Mouse (Mus musculus) c-Kit-positive CD71-positive TER-119-positive erythroid progenitor cells, embryonic 14.5 days (primary cell): ENCODE results near the gene Ttc16.

ENCODE experiments used
- DNase-seq: peaks from one replicate; pipeline ENCODE4 v3.0.0-alpha.2; 2013; ENCODE audit warnings: low spot score

Gene Ttc16

GRCm38 (mm10) chr2:32714987-32715425 lies 60.4 kb downstream of the Ttc16 start:
- no peak for DNase-seq

DNA sequence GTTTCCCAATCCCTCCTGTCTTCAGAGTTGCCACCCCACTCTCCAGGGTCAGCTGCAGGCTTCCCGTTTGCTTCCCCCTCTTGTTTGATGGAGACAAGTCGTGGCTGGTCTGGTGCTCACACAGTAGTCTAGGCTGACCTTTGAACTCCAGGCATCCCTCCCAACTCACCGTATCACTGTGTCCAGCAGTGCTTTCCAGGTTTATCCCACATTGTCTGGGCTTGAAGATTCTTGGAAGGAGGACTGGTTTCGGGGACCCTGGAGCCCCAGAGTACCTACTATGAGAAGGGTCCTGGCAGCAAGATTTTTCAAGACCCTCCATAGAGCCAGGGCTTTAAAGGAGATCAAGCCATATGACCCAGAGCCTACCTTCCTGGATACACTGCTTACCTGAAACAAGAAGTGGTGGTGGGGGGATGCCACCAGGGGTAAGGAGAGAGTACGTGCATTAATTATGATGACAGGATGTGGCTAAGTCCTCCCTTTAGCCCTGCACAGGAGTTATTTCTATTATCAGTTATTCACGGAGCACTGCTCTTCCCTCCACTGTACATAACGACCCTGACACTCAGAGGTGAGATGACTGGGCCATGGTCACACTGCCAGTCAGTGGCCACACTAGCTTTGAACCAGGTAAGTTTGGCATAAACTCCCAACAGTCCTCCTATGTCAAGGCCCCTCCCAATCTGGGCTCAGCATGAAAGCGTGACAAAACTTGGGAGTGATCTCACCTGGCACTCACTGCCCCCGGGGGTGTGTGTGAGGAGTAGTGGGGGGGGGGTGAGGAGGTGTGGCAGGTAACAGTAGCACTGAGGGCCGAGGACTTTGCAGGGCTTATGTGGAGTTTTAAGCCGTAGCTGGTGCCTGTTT lies 61.1 kb downstream of the Ttc16 start:
- no peak for DNase-seq

DNA sequence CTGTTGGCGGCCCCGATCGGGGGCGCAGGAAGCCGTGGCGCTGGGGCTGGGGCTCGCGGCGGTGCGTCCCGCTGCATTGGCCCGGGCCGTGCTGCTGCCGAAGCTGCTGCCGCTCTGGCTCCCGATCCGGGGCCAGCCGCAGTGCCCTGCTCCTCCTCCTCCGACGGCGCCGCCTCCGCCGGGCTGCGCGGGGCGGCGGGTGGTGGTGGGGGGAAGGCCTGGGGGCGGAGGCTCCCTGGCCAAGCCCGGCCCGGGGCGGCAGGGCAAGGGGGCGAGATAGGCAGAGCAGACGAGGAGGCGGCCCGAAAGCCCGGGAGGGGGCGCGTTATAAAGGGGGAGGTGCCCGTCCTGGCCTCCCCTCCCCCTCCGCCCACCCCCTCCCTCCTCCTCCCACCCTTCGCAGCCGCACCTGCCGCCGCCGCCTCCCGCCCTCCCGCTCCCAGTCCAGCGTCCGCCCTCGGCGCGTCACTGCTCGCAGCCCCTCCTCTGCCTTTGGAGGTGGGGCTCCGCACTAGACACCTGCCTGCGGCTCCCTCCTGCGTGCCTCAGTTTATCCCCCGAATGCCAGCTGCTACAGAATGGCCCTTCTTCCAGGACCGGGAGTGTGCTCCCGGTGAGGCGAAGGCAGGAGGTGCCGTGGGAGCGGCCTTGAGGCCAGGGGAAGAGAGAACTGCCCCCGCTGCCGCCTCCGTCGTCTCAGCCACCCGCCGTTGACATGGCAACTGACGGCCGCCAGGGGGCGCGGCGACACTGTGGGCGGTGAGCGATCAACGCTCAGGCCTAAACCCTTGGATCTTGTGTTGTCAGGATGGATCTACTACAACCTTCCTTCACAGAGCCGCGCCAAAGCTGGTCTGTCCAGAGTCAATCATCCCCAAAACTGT lies 62.3 kb downstream of the Ttc16 start, which contains the start of gene Cdk9:
Cdk9 (minus strand) TSS at position 143 of the 884 bp plus-strand sequence.
- DNase-seq, result peak; percentile 88

- peak; percentile 88 for DNase-seq
These were observed 62.9 kb downstream of the Ttc16 start for GRCm38 (mm10) chr2:32712586-32712933.

DNA sequence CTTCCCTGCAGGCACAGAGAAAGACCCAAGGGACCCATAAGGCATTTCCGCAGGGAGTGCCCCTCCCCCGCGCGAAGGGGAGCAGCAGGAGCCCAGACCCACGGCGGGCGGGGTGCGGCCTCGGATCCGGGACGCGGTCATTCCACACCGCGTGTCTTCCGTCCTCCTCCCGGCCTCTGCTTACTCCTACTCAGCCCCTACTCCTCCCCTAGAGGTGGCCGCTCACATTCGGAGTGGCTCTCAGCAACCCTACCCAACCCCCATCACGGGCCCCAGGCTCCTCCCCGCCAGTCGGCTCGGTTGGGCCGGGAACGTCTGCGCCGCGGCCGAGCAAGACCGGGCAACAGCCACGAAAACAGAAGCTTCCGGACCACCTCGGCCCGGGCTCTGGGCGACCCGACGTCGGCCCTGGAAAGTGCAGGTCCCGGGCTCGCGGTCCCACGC lies 63.3 kb downstream of the Ttc16 start:
- DNase-seq, result peak; percentile 68

DNA sequence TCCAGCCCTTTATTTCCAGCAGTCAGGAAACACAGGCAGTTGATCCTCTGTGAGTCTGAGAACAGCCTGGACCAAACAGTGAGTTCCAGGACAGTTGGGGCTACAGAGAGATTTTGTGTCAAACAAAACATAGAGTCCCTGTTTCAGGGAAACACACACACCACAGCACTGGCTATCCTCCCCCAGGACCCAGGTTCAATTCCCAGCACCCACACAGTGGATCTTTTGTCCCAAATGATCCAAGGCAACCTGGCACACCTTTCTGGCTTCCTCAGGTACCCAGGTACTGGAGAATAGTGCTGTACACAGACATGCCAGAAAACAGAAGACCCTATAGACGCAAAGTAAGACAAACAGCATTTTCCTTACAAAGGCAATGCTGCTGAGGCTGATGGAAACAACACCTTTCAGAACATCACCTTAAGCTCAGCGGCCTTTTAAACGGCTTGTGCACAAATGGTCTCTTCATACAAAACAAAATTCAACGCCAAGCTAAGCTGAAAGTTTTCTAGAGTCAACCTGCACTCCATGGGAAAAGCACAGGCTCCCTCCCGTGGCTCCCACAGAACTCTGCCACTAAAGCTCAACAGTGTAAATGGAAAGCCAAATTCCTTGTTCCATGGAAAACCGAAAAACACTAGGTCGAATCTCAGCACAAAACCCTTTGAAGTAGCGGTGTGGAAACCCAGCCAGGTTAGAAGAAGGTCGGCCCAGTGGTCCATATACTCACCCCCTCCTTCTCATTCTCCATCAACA lies 64.0 kb downstream of the Ttc16 start:
- DNase-seq, result no peak

GRCm38 (mm10) chr2:32710425-32710824 lies 65.0 kb downstream of the Ttc16 start:
- no peak for DNase-seq

DNA sequence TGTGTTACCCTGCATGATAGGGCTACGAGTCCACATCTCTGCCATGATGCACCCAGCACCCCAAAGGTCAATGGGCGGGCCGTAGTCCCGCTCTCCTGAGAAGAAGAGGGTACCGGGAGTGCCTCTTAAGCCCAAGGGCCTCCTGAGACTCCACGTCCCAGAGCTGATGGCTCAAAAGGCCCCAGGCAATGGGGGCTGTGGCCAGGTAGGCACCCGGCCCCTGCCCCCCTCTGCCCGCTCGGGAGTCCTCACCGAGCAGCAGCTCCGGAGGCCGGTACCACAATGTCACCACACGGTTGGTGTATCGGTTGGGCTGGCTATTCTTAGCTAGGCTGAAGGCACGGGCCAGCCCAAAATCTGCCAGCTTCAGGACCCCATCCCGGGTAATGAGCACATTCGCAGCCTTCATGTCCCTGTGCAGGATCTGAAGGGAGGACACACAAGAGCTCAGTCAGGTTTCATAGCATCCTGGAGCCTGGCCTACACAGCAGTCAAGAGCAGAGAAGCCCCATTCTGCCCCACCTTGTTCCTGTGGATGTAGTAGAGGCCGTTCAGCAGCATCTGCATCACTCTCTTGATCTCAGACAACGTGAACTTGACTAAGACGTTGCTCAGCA lies 65.8 kb downstream of the Ttc16 start:
- DNase-seq, result no peak

DNA sequence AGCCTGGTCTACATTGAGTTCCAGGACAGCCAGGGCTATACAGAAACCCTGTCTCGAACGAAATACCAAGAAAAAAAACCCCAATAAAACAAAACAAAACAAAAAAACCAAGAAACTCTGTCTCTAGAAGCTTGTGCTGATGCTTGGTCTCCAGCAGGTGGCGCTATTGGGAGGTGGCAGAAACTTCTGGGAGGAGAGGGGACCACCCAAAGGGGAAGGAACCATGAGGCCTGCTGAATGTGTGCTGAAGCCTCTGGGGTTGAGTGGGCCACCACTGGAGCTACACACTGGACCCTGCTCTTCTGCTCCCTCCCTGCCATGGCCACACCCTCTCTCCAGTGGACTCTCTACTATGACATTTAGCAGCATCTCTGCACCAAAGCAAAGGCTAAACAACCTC lies 66.8 kb downstream of the Ttc16 start:
- peak; percentile 64 for DNase-seq
